Mouse (Mus musculus) spleen, adult 18-20 months (tissue): ENCODE results near the gene Sema6d.

Experiments used
- DNase-seq, 2 experiments: peaks; one replicate each; pipeline ENCODE4 v3.0.0; 2022; ENCODE audit warnings: mixed read lengths in 2 of 2

The Sema6d gene

DNA sequence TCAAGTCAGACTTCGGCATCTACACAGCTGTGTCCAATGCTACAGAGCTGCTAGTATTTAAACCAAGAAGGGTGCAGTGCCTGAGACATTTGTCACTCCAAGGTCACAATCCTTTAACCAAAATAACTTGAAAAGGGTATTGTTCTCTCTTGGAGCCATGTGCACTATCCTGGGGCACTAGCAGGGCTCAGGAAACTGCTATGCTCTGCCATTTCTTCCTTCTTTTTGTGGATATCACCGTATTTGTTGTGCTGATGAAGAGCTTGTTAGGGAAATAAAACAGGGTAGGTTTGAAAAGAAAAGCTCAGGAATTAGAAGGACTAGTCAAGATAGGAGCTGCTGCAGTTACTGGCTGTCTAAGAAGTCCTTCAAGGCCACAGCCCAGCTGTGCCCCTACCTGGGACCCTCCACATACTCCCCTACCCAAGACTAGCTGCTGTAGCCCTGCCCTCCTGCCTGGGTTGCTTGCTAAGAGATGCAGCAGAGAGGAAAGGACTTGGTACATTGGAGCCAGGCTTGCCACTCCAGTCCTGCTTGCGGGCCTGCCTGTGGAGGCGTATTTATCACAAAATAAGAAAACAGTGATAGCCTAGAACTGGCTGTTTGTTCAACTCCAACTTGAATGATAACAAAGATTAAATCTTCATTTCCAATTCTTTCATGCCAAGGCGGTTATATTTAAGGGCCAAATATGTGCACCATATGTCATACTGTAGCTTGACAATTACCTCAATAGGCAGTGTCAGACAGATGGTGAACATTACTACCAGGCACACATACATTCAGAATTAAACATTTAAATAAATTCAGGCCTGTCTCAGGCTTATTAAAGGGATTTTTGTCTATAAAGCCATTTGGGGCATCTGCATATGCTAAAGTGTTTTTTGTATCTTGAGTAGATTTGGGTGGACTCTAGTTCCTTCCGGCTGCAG lies 315.1 kb downstream of the Sema6d start:
- DNase-seq, result no peak

DNA sequence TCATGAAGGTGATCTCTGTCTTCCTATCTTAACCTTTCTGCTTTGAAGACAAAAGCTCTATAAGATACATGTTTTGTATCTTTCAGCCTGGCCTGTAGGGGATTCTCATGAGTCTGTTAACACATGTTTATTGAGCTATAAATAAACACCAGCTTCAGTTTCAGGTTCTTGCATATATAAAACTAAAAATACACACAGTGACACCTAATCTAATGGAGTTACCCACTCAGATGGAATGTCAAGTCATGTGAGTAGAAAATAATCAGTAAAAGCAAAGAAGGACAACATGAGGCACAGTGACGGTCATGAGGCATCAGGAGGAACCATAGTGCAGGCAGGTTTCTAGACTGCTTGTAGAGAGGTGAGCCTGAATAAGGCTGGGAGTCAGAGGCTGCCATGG lies 319.2 kb downstream of the Sema6d start:
- DNase-seq, result no peak

DNA sequence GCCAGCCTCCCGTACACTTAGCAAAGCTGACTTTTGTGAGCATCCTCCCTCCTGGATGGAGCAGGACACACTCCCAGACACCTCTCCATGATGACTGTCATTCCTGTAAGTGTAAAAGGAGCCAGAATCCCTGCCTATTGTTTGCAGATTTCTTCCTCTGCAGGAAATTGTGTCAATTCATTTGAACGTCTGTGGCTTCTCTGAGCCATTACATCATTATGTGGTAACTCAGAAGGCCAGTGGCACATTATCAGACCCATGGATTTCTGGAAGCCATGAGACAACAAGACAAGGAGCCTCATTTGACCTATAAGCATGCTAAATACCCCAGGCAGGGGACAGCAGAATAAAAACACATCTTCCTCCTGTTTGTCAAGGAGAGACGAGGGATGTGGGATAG lies 327.0 kb downstream of the Sema6d start:
- no peak for DNase-seq

DNA sequence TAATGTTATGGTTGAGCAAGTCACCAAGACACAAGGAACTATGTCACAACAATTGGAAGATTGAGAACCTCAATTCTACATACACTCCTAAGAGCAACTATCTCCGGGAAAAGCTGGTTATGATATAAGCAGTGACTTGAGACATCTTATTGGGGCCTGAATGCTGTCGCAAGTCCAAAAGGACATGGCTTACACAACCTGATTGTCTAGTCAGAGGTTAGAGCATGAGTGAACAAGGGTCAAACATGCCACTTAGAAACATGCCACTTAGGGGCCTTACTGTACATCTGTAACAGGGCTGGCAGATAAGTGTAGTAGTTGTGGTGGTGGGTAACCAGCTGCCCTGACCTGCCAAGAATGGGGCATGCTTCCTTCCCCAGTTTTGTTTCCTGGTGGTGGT lies 328.6 kb downstream of the Sema6d start:
- no peak for DNase-seq

DNA sequence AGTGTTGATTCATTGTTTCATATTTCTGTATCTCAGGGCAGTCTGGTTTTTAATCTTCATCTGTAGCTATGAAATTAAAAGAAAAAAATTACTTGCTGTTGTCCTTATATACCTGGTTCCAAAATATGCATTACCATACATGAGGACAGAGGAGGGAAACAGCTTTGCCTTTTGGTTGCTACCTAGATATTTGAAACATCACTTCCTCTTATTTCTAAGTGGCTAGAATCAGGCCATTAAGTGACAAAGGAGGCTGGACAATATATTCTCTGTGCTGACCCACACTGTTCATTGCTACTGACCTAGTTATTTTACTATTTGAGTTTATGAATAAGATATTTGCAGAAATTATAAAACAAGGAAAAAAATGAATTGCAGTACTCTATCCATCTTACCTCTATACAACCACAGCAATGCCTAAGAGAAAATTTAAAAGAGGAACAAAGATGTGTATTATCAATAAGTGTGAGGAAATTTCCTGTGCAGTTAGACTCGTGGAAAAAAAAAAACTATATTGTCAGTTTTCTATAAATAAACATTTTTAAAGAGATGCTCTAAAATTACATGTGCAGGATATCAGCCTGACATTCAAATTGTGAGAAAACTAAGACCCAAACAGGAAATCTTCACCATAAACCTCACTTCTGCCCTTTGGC lies 330.5 kb downstream of the Sema6d start:
- no peak for DNase-seq

DNA sequence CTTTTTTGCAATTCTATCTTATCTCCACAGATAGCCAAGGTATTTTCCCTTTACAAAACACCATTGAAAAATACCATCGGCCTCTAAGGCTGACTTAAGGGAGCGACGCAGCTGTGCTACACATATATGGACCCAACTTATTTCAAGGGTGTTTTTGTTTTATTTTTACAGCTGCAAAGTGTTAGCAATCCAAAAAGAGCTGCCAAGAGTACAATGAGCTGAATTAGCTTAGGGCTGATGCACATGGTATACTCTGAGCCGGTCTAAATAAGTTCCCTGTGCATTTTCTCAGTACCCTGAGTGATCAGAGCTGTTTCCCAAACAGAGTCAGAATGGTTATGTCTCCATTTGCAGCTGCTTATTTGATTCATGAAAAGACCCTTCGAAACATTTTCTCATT lies 340.0 kb downstream of the Sema6d start:
- DNase-seq, result no peak

DNA sequence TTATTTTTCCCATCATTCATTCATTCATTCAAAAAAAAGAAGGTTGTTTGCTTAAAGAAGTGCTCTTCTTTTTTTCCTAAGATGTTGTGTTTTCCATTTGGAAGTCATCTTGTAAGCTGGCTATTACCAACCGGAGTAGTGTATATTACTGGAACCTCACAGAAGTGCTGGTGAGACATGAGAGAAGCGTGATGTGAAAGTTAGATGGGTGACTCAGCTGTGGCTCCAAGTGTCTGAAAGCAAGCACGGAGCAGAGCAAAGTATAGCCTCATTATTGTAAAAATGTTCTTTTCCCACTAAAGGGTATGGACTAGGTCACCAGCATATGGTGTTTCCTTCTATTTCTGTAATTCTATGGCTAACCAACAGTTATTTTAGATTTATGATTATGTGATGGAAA lies 340.9 kb downstream of the Sema6d start:
- DNase-seq, result no peak

DNA sequence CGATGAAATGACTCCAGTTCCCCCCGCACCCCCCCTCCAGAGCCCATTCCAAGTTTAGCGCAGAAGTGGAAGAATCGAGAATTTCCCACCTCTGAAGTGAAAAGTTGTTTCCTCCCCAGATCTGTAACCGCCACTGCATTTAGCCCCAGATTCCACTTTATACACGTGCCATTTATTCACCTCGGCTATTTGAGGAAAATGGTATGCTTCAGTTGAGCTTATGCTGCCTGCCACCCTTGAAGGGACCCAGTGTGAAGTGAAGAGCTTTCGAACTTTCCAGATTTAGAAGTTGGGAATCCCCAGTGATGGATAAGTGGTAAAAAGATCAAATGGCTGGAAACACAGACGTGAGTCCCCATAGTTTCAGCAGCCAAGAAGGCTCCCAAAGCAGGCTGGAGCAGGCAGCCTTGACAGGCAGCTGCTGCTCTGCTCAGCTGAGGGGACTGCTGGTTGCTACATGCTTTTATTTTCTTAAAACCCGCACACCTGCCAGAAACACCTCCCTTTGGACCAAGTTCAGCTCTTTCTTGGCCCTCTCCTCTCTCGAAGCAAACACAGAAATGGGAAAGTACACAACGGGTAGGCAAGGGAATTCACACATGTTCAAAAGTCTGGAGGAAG lies 345.7 kb downstream of the Sema6d start:
- DNase-seq, result no peak

DNA sequence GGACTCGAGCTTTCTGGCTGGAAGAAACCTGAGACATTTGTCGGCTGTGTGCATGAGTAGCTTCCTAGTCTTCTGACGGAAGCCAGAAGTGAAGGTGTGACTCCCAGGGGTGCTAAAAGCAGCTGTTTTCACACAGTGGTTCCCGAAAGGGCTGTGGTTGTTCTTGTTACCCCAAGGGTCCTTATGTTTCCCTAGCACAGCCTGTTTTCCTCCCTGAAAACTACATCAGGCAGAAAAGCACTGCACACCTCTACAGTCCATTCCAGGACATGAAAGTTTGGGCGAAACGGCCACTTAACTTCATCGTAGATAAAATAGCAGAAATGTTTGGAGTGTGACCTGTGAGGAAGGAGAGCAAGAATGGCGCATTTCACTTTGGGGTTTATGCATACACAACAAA lies 346.9 kb downstream of the Sema6d start:
- no peak for DNase-seq

DNA sequence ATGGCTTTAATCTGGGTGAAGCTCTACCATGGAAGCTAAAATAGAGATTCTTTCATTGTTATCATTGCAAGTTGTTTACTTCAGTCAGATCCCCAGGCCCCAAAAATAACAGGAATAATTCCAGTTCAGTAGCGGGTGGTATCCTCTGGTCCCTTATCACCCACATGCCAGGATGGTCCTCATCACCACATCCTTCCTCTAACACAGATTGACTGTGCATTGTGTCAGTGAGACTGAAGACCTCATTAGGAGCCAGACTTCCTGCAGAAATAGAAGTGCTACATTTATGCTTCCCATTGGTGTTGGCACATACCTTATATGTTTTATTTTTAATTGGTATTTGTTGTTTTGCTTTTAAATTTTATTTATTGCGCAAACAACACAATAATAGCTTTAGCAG lies 354.4 kb downstream of the Sema6d start:
- DNase-seq, result no peak

DNA sequence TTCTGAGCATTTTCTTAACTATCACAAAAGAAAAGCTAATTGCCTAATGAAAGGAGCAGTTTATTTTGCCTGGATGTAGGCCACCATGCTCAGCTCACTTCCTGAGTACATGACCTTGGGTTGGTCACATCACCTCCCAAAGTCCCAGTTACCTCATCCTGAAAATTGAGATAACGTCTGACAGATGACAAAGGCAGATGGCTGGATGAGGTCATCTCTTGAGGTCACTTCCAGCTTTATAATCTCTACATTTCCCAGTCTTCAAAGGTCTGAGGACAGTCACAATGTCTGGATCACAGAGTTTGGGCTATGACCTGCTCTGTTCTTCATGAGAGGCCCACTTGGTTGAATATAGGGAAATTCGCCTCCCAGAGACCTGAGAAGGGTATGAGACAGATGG lies 366.1 kb downstream of the Sema6d start:
- DNase-seq, result no peak

DNA sequence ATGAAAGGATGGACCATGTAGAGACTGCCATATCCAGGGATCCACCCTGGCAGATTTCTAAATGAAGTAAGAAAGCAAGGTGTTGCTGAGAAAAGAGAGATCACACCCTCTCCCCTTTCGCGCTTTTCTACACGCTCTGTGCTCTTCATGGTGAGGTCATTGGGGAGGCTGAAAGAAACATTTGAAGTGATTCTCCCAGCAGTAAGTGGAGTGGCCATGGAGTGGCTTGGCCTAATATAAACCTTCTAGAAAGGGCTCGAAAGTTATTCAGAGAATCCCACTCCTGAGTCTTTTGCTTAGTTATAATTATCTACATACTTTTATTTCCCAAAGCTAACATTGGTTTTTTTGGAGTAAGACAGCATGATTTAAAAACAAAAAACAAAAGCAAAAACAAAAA lies 367.2 kb downstream of the Sema6d start:
- no peak for DNase-seq

DNA sequence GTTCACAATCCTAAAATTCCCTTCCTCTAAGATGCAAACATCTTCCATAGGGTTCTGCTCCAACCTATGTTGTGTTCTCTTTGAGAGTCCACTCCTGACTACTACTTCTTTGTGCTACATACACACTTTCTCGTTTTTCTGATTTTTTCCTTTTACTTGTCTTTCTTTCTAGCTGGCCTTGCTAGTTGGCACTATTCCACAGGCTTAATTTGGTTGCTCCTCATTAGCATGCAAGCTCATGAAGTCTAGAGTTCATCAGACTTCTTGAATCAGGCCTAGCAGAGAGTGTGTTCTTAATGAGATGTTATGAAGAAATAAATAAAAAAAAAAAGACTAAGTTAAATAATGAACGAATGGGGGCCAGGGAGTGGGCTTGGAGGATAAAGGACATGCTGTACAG lies 368.3 kb downstream of the Sema6d start:
- DNase-seq, result no peak

DNA sequence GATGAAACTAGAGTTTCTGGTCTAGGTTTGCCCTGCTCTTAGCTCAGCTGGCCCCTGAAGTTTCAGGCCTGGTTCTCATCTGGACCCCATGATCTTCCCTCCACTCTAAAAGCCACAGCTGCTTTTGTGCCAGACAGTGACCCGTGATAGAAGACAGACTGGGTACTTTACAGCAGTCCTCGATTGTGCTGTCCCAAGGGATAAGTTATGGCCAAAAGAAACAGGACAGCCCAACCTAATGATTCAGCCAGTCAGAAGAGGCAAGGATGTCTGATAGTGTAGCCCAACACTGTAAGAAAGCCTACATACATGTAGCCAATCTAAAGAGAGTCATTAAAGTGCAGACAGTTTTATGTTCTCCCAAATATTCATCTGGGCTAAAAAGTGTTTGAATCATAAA lies 371.2 kb downstream of the Sema6d start:
- DNase-seq, result no peak

DNA sequence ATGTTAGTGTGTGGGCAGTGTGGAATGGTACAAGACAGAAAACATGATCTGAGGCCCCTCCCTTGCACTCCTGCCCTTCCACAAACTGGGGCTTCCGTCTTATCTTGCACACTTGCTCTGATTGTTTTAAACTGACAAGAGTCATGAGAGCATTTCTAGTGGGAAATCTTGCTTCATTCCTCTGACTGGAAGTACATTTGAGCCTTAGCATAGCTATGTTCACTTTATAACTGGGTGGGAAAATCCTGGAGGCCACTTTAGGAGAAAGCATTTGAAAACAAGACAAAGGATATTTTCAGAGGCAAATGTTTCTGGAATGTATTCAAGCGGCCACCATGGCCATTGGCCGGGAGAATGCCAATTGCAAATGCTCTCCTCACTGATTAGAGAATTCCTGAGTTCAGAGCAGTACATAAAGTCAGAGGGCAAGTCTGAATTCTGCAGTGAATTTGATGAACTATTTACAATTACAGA lies 371.6 kb downstream of the Sema6d start:
- no peak for DNase-seq

DNA sequence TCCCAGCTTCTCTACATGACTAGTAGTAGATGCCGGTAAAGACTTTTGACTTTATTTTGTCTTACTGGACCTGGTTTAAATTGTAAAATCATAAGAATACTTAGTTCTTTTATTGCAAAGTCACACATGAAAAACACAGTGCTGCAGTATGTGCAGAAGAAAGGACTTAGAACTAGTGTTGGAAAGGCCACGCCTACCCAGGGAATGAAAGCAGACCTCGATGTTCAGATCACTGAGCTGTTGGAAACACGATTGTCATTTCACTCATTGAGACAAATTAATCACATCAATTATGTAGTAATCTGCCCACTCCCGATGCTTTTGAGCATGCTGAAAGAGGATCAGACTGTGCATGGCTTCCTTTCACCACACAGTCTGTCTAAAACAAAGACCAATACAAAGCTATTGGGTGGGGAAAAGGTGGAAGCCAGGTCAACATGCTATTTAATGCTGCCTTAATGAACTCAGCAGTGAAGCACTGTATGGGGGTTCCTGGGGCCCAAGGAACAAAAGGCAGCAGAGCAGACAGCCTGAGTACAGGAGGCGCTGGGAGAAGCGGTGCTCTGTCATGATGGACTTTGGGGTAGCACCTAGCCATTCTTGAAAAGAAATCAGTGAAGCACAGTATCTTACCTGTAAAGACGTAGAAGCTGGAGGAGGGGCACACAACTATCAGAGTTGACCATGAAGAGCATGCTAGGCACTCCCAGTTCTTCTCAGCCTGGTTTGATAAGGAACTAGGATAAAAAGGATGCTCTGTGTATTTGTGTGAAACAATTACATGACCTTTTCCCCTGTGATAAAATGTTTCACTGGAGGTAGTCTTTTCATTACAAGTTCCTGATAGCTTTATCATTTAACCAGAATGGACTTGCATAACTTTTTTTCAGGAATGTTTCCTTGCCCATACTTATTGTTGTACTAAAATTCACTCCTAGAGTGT lies 375.5 kb downstream of the Sema6d start:
- no peak for DNase-seq

DNA sequence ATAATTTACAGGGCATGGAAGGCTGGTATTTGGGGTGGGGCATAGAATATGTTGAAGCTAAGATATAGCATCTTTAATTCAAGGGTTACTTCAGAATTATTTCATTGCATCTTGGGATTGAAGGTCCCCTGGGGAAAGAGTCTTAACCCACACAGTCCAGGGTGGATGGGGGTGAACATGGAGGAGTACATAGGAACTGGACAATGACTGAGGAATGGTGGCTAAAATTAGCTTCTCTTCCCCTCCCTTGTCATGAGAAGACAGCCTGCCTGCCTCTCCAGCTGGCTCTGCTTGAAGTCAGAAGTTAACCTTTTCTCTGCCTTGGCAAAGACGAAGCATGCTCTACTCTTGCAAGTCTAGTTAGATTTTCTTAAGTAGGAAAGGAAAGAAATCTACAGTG lies 377.7 kb downstream of the Sema6d start:
- DNase-seq, result no peak

DNA sequence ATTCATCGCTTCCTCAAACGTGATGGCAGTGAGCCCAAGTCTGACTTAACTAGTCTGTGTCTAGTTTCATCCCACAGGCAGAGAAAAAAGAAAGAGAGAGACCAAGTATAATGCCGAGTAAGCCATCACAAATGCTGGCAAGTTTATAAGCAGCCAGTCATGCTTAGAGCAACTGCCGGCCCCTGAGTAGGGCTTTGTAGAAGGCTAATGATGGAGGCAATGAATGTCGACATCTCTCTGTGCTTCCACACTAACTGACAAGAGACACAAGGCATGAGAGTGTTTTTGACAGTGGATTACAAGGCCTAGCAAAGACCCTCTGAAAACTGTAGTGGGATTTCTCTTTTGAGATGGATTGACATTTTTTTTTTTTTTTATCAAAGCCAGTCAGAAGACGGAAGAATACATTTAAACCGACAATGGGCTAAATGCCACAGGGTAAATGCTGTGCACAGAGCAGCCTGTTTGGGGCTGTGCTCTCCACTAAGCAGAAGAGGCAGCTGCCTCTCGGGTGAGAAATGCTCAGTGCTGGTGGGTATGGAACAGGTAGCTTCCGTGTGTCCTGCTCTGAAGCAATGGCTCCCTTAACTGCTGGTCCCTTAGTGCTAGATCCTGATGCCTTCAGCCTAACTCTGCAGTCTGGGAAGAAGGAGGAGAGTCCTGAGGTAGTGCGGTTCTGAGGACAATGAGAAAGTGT lies 380.7 kb downstream of the Sema6d start:
- no peak for DNase-seq

DNA sequence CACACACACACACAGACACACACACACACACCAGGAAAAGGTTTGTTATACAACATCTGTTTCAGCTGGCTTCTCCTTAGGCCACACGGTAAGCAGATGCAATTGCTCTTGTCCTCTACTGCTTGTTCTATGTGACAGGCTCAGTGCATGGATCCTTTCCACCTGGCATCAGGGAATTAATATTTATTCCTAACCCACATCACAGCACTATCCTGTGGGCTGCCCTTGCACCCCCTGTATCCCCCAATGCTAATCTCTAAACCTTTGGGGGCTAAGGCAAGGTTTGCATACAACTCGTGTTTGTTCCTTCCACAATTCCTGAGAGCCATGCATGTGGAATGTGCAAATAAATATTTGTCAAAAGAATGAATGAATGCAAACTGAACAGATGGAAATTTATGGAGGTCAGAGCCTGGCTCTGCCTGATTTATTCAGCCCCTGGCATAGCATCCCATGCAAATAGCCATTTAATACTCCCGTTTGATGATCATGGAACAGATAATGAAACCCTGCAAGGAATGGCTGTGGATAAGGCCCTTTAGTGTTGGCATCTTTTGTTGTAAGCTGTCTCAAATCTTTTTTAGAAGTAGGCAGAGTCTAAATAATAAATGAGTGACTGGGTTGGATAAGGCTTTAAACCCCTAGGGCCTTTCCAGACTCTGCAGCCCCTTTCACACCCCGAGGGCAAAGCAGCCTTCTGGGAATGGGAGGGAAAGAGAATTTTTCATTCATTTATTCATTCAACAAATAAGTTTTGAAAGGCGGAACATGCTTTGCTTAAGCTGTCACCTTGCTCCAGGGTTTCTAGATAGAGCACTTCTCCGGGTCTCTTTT lies 383.1 kb downstream of the Sema6d start:
- no peak for DNase-seq

DNA sequence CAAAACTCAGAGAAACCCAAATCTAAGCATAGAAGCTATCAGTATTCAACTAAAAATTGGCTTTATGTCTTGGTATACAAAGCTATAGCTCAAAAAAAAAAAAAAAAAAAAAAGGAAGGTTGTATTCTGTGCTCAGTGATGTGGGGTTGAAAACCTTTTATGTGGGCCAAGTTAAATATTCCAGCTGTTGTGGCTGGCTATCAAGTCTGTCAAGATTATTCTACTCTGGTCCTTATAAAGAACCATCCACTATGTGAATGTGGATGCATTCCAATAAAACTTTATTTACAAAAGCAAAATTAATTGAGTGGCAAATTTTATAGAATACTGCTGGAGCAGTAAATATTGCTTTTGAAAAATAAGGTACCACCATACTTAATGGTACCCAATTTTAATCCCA lies 388.1 kb downstream of the Sema6d start:
- no peak for DNase-seq

DNA sequence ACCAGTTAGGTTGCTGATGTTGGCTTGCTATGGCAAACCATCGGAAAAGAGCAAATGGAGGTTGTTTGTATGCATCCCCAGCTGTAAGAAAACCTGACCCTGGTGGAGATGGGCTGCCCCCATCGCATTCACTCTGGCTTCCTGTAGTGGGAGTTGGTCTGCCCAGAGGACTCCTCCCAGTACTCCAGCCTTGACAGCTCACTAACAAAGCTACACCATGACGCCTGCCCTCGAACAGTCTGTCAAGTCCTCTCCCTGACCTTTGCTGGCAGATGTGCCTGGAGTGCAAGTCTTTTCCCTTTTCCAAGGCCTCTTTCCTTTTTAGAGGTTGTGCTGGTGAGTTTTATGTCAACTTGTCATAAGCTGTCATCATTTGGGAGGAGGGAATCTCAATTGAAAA lies 388.8 kb downstream of the Sema6d start:
- DNase-seq, result no peak
